Mouse (Mus musculus) right cerebral cortex, postnatal 4 days (tissue): ENCODE results near the gene Arap1.

Source experiments
- DNase-seq: peaks from one replicate; pipeline ENCODE4 v3.0.0-alpha.2; 2022

The Arap1 gene

DNA sequence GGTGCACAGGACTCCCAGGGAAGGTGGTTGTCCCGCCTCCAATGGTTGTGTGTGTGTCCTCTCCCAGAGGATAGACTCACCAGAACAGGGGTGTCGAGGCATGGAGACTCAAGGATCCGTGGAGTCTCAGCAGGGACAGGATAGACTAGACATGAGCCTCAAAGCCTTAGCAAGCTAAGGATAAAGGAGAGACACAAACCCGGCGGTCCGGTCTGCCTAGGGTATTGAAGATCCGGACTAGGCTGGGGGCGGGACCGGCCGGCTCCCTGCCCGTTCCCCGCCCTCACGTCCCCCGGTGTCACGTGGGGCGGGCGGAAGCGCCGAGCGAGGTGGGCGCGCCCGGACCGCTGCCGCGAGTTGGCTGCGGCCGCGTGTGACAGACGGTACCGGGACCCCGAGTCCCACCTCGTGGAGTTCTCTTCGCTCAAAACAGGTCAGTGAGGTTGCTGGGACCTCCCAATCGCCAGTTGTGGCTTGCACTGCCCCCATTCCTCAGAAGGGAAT is at the start of gene Arap1:
Arap1 (plus strand) TSS at position 301 of the 504 bp plus-strand sequence.
- peak; percentile 38 for DNase-seq

DNA sequence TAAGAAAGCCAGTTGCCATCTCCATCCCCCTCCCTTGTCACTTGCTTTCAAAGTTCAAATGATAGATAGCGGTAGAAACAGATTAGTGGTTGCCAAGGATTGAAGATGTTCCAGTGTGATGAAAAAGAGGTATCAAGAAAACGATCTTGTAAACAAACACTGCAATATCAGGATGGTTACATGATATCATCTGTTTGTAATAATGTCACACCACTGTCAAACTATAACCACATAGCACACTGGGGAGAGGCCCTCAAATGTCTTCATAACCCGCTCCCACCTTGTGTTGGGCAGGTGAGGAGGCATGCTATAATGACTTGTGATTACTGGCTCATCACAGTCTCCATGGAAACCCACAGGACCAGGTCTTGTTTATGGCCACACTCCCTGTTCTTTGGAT is 49.5 kb upstream of the Arap1 start:
- DNase-seq = no peak

DNA sequence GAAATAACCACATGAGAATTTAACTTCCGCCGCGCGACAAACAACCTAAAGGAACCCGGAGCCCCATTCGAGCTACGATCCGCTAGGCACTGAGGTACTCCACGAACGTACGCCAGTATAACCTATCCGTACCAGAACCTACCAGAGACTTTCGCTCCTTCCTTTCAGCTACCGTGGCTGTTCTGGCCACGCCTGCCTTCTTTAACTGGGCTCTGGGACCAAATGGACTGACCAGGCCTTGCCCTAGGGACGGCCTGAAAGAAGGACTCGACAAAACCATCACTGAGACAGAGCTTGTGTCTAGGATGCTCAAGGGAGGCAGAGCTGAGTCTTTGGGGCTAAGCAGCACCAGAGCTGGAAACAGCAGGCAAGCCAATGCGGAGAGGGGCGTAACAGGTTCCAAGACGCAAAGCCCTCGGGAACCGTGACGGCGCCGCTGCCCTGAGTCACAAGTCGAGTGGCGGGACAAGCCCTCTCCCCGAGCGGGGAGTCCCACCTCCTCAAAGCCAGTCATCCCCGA is 46.4 kb upstream of the Arap1 start:
- no peak for DNase-seq

DNA sequence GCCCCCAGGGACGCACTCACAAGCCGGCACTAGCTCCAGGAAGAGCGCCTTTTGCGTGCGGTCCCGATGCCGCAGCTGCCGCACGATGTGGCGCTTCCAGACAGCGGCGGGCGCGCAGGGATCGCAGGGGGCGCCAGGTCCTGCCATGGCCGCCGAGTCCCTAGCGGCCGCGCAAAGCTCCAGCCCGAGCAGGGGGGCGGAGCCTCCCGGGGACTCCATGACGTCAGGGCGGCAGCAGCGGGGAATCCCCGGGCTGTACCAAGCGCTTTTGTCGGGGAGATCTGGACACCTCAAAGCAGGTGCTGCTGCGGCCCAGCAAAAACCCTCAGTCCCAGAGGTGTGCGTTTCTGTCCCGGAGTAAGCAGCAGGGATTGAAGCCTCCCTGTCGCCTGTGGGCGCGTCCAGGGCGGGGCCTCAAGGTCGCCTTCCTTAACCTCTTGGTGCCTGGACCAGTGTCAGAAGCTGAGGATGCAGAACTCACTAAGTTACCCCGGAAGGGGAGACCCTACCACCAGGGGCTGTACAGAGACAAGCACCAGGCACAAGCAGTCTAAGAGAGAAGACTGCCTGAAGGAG is 45.9 kb upstream of the Arap1 start, which contains the start of gene Atg16l2:
Atg16l2 (minus strand) TSS at position 371 of the 576 bp plus-strand sequence.
- DNase-seq = peak; percentile 80

DNA sequence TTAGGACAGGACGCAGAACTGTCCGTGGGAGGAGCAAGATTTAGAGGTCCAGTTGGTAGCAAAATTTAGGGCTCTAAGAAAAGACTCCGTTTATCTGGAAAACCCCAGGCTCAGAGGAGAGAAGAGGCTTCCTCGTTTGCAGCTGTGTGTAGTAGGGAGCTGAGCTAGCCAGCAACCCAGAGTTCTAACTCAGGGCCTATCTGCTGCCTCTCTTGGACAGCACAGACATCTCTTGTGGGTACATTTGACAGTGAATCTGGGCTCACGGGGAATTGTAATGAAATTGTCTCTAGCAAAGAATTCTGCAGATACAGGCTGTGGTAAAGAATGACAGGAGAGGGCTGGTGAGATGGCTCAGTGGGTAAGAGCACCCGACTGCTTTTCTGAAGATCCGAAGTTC is 45.2 kb upstream of the Arap1 start:
- DNase-seq = no peak

DNA sequence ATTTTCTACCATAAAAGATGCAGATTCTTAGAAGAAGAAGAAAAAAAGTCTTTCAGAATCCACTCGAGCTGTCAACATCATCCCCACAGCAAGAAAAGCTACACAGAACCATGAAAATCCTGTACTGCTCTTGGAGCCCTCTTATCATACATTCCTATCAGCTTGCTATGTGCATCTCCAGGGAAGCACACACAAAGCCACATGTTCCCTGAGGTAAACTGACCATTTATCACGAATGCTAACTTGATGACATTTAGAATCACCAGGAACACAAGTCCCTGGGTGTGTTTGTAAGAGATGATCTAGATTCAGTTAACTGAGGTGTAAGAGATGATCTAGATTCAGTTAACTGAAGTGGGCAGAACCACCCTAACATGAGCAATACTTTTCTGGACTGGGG is 41.0 kb upstream of the Arap1 start:
- DNase-seq = no peak

DNA sequence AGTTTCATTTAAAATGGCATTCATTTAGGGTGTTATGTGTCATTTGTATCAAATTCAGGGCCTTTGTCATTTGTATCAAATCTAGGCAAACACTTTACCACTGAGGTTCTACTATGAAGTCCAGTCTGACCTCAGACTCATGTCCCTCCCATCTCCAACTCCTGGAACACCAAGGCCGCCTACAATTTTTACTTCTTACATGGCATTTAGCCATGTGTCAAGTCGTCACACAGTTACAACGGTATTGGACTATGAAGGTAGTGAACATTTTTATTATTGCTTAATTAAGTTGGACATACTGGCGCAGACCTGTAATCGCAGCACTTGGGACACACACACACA is 37.9 kb upstream of the Arap1 start:
- no peak for DNase-seq

DNA sequence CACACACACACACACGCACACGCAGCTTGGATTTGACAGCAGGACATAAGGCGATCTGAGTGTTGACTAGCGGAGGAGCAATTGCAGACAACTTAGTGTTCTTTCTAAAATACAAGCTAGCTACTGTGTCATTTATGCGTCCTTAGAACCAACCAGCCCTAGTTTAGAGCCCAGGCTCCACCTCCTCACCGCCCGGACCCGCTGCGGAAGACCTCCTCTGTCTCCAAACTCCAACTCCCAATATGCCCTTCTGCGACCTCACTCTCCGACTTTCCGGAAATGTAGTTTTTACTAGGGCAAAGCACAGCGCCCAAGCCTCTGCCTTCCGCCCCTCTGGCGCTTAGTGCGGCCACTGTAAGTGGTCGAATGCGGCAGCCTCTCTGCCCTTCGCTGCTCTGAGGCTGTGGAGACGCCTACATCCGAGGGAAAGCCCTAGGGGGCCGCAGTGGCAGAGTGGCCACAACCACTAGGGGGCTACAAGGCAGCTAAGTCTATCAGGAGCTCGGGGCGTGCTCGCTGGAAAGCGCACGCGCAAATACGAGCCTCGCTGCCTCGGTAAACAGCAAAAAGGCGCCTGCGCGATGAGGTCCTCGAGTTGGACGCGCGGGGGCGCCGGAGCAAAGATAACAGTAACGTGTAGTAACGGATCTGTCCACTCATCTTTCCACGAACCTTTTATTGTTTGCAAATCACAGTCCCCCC is 37.4 kb upstream of the Arap1 start:
- DNase-seq = peak; percentile 98

DNA sequence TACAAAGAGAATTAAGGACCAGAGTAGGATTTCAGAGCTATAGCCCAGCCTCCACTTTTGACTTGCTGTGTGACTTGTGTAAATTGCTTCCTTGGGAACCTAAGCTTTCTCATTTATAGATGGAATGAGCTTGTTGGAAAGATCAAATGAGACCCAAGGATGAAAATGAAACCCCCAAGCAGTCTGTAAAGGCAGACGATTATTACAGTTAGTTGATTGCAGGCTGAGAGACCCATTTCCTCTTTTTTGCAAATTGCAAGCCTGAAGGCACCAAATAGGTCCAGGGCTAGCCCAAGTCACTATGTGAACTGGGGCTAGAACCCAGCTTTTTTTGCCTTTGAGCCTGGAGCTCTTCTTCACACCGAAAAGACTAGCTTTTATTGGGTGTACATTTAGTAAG is 36.8 kb upstream of the Arap1 start:
- no peak for DNase-seq

DNA sequence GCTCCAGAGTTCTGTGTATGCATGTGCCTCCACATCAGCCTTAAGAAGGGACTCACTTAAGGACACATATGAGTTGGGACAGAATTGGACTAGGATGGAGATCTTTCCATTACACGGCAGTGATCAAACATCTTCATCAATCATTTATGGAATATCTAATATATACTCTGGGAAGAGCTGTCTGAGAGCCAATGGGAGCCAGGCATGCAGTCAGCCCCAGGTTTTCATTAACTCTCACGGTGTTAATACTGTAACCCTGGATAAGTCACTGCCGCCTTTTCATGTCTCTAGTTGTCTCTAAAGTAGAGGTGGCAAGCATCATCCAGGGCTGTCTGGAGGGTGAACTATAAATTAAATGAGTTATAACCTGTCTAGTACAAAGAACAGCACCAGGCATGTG is 34.8 kb upstream of the Arap1 start:
- DNase-seq = no peak

DNA sequence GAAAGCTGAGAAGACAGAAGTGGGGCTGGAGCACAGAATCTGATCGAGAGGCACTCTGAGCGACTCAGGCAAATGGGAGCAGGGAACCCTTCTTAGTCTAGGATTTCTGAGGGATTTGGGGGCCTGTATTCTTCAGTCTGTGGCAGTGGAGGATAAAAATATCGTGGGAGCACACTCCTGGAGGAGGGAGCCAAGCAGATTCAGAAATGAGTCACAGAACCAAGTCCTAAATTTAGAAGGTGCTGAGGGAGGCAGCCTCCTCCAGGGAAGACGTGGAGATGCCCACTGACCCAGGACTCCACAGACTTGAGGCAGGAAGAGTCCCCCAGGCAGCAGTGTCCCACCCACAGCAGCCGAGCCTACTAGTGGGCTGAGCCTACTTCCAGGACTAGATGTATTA is 33.5 kb upstream of the Arap1 start:
- DNase-seq = no peak

DNA sequence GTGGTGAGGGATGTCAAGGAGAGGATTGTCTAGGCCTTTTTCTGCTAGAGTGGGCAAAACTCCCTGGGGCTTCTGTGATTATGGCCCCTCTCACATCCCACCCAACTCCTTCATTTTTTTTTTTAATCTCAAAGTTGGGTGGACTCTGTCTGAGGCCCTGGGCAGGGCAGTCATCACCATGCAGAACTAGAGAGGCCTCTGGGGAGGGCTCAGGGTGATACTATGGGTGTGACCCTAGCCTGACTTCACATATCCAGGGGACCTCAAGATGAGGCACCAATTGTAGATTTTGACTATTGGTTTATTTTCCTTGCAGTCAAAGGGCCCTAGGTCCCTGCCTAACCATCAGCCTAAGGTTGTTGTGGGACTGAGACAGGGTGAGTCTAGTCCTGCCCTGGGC is 32.2 kb upstream of the Arap1 start:
- DNase-seq = no peak

DNA sequence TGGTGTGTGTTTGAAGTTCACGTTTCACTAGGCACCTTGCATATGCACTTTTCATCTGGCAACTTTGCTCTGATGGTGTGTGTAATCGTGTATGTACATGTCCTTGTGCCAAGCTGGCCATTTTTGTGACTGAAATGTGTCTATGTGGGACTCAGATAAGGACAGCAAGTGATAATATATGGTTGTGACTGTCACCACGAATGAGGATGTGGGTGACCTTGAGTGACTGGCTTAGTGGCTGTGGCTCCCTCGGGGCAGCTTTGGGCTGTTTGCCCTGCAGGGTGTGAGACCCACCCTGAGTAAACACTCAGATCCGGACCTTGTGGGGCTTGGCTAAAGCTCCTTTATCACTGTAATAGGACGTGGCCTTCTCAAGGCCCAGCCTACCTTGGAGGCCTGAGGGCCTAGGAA is 31.3 kb upstream of the Arap1 start:
- DNase-seq = no peak

DNA sequence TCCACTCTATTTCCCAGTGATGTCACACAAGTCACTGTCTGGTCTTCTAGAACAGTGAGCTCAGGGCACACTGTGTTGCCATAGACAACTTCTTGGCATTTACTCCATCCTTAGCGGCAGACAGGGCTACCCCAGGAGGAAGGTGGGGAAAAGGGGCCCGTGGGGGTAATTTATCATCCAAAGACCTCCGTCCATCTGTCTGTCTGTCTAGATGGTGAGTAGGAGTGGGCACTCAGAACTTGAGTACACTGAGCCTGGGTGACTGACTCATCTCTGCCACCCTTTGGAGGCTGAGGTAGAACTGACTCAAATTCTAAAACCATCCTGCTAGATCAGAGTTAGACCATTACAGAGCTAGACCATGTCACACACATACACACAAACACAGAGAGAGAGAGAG is 30.9 kb upstream of the Arap1 start, which contains the start of gene Stard10:
Stard10 (plus strand) TSS at position 73 of the 400 bp plus-strand sequence.
- no peak for DNase-seq

DNA sequence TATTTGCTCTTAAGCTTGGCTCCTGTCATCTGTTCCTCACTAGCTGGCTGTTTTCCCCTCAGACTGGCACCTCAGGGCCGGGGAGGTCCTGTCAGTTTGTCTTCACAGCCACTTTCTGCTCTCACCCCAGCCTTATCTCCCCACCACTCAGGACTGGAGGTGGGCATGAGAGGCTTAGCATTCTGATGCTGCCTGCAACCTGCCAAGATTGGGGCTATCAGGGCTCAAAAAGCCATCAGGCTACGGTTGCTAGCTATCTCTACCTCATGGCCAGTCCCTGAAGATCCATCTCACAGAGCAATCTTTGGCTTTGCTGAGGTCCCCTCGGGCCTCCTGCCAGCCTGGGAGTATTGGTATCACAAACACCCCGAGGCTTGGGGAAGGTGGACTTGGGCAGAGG is 29.0 kb upstream of the Arap1 start:
- DNase-seq = no peak

DNA sequence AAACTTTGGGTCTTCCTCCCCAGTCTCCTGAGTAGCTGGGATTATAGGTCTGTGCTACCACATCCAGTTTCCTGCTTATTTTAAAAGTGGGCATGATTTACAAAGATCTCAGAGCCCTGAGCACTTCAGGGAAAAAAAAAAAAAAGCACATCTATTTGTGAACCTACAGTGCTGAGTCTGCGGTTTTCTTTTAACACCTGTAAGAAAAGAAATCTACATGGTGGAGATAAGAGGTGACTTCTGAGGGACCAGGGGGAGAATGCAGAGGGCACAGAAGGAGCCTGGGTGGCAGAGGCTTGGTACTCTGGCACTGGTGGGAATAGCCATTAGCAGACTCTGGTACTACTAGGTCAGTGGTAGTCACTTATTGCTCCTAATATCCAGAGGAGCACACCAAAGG is 28.1 kb upstream of the Arap1 start:
- DNase-seq = no peak

DNA sequence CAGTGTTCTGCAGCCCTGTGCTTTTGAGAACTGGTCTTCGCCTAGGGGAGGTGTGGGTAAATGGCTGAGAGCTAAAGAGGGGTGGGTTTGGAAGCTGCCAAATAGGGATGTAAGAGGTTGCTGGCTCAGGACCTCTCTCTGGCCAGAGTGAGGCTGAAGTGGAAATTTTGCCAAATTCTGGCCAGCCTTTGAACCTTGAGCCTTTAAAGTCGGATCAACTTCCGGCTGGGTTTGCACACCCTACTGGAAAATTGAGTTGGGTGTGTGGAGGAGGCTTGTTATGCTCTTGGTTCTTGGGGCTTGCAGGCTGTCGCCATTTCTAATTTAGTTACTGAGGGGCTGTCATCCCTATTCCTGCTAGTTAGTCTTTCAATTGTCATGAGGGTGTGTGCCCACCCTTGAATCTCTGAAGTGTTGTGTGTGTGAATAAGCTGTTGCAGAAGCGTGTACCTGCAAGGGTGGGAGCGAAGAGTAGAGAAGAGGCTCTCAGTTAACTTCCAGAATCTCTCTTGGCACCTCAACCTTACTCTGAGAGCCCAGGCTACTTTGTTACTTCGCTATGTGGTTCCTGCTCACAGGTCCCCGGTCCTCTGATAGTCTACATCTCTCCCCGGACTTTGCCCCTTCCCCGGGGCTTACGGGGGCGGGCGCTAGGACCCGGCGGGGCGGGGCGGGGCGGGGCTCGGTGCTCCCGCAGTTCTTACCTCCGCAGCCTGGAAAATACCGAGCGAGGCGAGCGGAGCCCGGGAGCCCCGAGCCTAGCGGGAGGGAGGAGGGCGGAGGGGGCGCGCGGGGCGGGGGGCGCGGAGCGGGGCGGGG is 27.3 kb upstream of the Arap1 start:
- peak; percentile 54 for DNase-seq

DNA sequence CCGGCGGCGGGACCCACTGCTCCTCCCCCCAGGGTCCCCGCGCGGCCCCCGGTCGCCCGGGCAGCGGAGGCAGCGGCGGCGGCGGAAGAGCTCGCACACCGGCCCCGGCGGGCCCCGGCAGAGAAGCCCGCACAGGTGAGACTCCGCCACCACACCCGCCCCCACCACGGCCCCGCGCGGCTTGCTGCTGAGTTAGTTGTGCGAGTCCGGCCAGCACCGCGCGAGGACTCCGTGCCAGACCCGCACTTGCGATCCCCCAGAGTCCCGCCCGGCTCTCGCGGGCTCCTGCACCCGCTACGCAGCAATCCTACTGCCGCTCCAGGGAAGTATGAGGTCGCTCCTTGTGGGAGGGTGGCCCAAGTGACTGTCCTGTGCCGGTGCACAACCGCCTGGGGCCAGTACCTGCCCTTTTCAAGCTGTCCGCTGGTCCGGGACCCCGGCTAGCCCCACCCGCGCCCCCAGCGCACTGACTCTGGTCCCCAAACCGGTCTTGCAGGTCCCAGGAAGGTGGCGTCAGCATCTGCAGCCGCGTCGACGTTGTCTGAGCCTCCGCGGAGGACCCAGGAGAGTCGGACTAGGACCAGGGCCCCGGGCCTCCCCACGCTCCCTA is 26.5 kb upstream of the Arap1 start:
- DNase-seq = peak; percentile 43

DNA sequence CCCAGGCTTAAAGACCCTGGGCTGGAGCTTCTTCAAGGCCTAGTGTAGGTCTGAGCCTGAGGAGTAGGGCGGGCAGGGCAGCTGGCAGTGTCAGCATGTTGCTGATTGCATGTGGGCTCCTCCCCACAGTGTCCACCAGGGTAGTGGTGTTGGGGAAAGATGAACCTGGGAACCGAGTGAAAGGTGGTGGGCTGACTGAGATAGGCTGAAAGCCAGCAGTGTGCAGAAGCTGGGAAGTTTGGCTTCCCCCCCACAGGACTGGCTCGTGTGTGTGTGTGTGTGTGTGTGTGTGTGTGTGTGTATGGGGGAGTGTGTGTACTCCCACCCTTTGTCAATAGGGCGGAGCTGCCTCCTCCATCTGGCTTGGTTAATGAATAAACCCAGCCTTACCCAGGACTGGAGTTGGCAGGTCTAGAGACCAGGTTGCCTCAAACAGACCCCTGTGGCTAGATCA is 24.7 kb upstream of the Arap1 start:
- DNase-seq = no peak

DNA sequence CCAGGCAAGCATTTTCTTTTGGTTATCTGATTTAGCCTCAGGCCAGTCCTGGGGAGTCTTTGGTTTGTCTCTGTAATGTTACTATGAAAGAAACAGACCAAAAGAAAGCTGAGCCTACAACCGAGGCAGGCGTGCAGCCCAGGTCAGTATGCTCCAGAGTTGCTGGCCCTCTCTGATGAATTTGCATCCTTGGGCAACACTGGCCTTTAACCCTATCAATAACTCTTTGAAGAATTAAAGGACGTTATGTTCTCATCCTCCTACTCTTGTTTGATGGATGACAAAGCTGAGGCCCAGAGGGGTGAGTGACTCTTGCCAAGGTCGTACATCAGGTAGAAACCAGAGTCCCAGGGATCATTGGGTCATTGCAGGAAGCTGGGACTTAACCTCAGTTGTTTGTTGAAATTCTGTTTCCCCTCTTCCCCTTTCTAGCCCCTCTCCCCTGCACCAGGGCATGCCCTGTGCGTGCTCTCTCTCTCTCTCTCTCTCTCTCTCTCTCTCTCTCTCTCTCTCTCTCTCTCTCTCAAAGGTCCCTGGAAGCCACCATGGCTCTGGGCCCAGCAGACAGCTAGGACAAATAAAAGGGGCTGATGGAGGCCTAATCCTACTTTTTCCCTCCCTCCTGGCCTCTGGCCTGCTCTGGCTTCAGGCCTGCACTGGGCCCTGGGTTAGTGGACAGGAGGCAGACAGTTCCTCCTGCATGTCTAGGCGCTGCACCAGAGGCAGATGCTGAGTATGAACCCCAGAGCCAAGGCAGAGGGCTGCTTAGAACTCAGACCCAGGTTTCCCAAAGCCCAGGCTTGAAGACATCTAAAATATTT is 23.5 kb upstream of the Arap1 start:
- DNase-seq = no peak

DNA sequence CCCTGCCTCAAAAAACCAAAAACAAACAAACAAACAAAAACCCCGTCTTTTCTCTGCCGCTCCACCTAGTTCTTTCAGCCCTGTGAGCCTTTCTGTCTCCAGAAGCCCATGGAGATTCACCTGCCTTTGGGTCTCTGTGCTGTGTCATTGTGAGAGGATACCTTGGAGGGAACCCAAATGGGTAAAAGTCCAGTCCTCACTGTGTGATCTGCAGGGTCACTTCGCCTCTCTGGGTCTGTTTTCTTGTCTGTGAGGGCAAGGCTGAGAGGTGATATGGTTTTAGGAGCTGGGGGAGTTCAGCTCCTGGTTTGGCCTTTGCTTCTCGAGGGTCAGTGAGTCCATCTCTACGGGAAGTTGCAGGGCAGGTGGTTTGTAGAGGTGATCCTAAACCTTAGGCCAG is 21.9 kb upstream of the Arap1 start:
- DNase-seq = no peak

DNA sequence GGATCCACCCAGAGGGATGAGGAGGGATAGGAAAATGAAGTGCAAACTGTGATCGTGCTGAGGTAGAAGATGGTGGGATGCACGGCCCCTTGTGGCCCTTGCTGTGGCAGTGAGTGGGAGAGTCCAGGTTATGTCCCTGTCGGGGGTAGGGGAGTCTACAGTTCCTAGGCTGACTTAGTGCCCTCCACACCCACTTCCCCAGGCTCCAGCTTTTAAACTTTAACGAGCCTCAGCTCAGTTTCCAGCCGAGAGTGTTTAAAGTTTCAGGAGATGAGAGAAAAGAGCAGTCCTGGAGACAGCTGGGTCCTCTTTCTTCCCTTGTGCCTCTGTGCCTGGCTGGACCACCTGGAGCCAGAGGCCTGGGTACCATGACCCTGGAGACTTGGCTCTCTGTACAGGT is 20.6 kb upstream of the Arap1 start:
- no peak for DNase-seq
